Mouse (Mus musculus) intestine, embryonic 16.5 days (tissue): ENCODE measurements around the gene Mcm3ap. TPM values are rescaled to one million over a fixed set of nuclear protein-coding genes. Genes with fewer than 3 reads are reported as not detected.
A peak's percentile ranks its signal among the peaks of the same experiment; 100 is the strongest.

Experiments
- ATAC-seq: fragments of 200-750 bp; cut with Nextera tagmentation; 2 replicates; pipeline ENCODE4 v1.8.0; 2017; ENCODE audit warnings: moderate TSS enrichment, moderate library complexity
- H3K27ac ChIP-seq: fragments of 300-500 bp; sonication (generic); 2 replicates; pipeline ENCODE4 v1.5.1; 2014; ENCODE audit warnings: mild to moderate bottlenecking, low read length
- H3K27me3 ChIP-seq: fragments of 300-500 bp; sonication (generic); replicated peaks from 2 replicates; pipeline ENCODE4 v1.6.1; 2014; ENCODE audit warnings: low read length, control low read depth, mixed read lengths; ENCODE audit not compliant: control insufficient read depth, insufficient read depth
- H3K36me3 ChIP-seq: fragments of 300-500 bp; sonication (generic); 2 replicates; pipeline ENCODE4 v1.6.1; 2014; ENCODE audit warnings: low read length, control low read depth; ENCODE audit not compliant: control insufficient read depth, insufficient read depth
- H3K4me1 ChIP-seq: fragments of 300-500 bp; sonication (generic); 2 replicates; pipeline ENCODE4 v1.6.1; 2014; ENCODE audit warnings: low read length, control low read depth, mixed read lengths; ENCODE audit not compliant: control insufficient read depth, insufficient read depth
- H3K4me2 ChIP-seq: fragments of 300-500 bp; sonication (generic); 2 replicates; pipeline ENCODE4 v1.6.1; 2014; ENCODE audit warnings: low read depth, low read length, control low read depth
- H3K4me3 ChIP-seq: fragments of 300-500 bp; sonication (generic); 2 replicates; pipeline ENCODE4 v1.5.1; 2014; ENCODE audit warnings: mild to moderate bottlenecking, low read length
- H3K9ac ChIP-seq: fragments of 300-500 bp; sonication (generic); 2 replicates; pipeline ENCODE4 v1.6.1; 2014; ENCODE audit warnings: low read depth, low read length
- H3K9me3 ChIP-seq: fragments of 300-500 bp; sonication (generic); 2 replicates; pipeline ENCODE4 v1.6.1; 2016; ENCODE audit warnings: low read length, control low read depth; ENCODE audit not compliant: control insufficient read depth
- WGBS: fragments of 180-500 bp; shearing (Covaris S2); extraction: QIAGEN DNeasy Blood & Tissue Kit; methylation state at CpG from one replicate; pipeline ENCODE4 v1.1.7; 2014; 5-methylcytosine and 5-hydroxymethylcytosine counted together
- polyA plus RNA-seq: library from polyadenylated mRNA; unstranded; fragments of >200 nt; fragmentation: Nextera tagmentation; extraction: Ambion mirVana; gene quantifications from 2 replicates; pipeline ENCODE4 v1.2.1, GENCODE M21; 2015

The Mcm3ap gene
- polyA plus RNA-seq, 1 experiment from 2014 or later, result 34.1 TPM

DNA sequence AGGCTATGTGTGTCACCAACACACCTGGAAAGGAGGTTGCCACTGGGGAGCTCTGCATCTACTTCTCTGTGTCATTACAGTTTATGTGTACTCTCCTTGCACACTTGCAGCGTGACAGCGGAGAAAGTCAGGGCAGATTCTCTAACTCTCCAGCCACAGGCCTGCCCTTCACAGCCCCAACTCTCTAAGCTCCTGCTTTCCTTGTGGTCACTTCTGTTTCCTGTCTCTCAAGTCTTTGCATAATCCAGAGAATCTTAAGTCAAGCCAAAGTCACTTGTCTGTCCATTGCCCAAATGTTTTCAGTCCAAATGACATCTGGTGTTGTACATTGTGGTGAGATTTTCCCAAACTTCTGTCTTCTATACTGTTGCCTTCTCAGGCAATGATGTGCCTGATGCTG is 17.6 kb downstream of the Mcm3ap start:
- Histone ChIP-seq H3K4me2 (no peak overlapping the region), H3K27me3 (no peaks in the 10 kb centered on the region), H3K9ac (no peak overlapping the region), H3K4me3 (no peak overlapping the region), H3K9me3 (no peaks in the 10 kb centered on the region), H3K4me1 (no peaks in the 10 kb centered on the region), H3K36me3 (peaks cover 18% of the 10 kb centered on the region), H3K27ac (no peak overlapping the region)
- WGBS, result 91% methylated on average over 2 of the region's 2 CpGs
- ATAC-seq, result no peak

DNA sequence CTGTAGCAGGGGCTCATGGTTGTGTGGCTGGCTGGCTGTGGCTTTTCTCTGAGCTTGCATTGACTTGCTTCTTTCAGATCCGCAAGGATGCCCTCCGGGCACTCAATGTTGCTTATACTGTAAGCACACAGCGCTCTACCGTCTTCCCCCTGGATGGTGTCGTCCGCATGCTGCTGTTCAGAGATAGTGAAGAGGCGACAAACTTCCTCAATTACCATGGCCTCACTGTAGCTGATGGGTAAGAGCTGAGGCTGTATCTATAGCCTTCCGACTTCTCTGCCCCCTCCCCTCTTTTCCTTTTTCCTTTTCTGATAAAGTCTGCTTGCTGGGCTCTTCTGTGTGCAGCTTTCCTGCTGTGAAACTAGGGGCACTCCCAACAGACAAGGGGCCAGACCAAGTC is 19.5 kb downstream of the Mcm3ap start:
- H3K27ac ChIP-seq, result no peak overlapping the region
- H3K4me2 ChIP-seq, result no peak overlapping the region
- ATAC-seq, result no peak
- no peaks in the 10 kb centered on the region for H3K4me1 ChIP-seq
- H3K9ac ChIP-seq, result no peak overlapping the region
- no peaks in the 10 kb centered on the region for H3K27me3 ChIP-seq
- H3K36me3 ChIP-seq, result peaks cover 27% of the 10 kb centered on the region
- no peak overlapping the region for H3K4me3 ChIP-seq
- H3K9me3 ChIP-seq, result no peaks in the 10 kb centered on the region
- WGBS, result 87% methylated on average over 8 of the region's 8 CpGs

DNA sequence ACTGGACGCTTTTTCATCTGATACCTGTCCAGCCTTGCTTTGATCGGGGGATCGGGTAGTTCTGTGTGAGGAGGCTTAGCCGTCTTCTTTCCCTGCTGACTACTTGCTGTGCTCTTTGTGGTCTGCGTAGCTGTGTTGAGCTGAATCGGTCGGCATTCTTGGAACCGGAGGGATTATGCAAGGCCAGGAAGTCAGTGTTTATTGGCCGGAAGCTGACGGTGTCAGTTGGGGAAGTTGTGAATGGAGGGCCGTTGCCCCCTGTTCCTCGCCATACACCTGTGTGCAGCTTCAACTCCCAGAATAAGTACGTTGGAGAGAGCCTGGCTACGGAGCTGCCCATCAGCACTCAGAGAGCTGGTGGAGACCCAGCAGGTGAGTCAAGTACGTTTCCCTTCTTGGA is 20.5 kb downstream of the Mcm3ap start:
- Histone ChIP-seq H3K9me3 (no peaks in the 10 kb centered on the region), H3K9ac (no peak overlapping the region), H3K27me3 (no peaks in the 10 kb centered on the region), H3K4me2 (no peak overlapping the region), H3K27ac (no peak overlapping the region), H3K4me3 (no peak overlapping the region), H3K36me3 (peaks cover 27% of the 10 kb centered on the region), H3K4me1 (no peaks in the 10 kb centered on the region)
- 87% methylated on average over 15 of the region's 15 CpGs for WGBS
- ATAC-seq, result no peak

DNA sequence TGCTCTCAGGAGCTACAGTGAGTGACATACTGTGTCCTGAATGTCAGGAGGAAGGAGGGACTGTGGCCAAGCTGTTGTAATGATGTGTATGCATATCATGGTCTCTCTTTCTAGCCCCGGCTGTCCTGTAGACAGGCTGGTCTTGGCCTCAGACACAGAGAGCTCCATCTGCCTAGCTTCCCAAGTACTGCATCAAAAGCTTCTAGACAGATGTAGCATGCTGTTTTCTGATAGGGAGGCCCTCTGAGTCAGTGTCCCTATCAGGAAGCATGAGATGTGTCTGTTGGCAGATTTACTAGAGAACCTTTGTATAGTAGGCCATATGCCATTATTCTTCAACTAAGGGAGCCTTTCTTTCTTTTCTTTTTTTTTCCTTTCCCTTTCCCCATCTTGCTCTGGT is 24.8 kb downstream of the Mcm3ap start:
- no peaks in the 10 kb centered on the region for H3K9me3 ChIP-seq
- no peaks in the 10 kb centered on the region for H3K27me3 ChIP-seq
- ATAC-seq, result no peak
- H3K4me2 ChIP-seq, result no peak overlapping the region
- peaks cover 30% of the 10 kb centered on the region for H3K36me3 ChIP-seq
- H3K4me3 ChIP-seq, result no peak overlapping the region
- no peak overlapping the region for H3K9ac ChIP-seq
- WGBS, result 89% methylated on average over 1 of the region's 1 CpGs
- no peak overlapping the region for H3K27ac ChIP-seq
- no peaks in the 10 kb centered on the region for H3K4me1 ChIP-seq

DNA sequence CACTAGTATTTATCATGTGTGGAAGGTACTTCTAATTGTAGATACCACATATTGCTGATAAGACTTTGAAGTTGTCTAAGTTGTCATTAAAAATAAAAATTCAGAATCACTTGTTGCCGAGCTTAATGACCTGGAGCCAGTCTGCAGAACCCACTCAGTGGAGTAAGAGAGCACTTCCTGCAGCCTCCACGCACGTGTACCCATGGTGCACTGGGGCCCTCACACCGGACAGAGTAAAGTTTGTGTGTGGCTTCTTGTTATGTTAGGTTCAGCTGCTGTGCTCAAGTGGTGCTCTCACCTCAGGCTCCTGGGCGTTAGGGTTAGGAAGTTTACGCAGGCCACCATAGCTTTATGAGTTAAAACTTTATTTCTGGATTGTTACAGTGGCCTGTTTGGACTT is 26.8 kb downstream of the Mcm3ap start:
- H3K9ac ChIP-seq, result no peak overlapping the region
- H3K27me3 ChIP-seq, result no peaks in the 10 kb centered on the region
- H3K4me1 ChIP-seq, result no peaks in the 10 kb centered on the region
- no peaks in the 10 kb centered on the region for H3K9me3 ChIP-seq
- H3K36me3 ChIP-seq, result peaks cover 21% of the 10 kb centered on the region
- H3K4me3 ChIP-seq, result no peak overlapping the region
- no peak for ATAC-seq
- WGBS, result 92% methylated on average over 6 of the region's 6 CpGs
- no peak overlapping the region for H3K27ac ChIP-seq
- no peak overlapping the region for H3K4me2 ChIP-seq

DNA sequence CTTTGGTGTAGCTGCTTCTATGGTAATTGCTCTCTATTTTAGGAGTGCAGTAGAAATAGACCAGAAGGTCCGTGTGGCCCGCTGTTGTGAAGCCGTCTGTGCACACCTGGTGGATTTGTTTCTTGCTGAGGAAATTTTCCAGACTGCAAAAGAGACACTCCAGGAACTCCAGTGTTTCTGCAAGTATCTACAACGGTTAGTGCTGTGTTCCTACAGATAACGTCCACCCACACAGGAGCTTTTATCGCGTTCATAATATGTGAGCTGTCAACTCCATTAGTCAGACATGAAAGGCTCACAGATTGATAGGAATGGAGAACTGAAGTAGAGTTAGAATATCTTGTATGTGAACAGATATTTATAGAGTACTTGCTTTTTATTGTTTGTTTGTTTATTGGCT is 27.6 kb downstream of the Mcm3ap start:
- Histone ChIP-seq H3K36me3 (peaks cover 17% of the 10 kb centered on the region), H3K27me3 (no peaks in the 10 kb centered on the region), H3K9me3 (no peaks in the 10 kb centered on the region), H3K4me3 (no peak overlapping the region), H3K4me2 (no peak overlapping the region), H3K27ac (no peak overlapping the region), H3K9ac (no peak overlapping the region), H3K4me1 (no peaks in the 10 kb centered on the region)
- ATAC-seq, result no peak
- 95% methylated on average over 7 of the region's 7 CpGs for WGBS

DNA sequence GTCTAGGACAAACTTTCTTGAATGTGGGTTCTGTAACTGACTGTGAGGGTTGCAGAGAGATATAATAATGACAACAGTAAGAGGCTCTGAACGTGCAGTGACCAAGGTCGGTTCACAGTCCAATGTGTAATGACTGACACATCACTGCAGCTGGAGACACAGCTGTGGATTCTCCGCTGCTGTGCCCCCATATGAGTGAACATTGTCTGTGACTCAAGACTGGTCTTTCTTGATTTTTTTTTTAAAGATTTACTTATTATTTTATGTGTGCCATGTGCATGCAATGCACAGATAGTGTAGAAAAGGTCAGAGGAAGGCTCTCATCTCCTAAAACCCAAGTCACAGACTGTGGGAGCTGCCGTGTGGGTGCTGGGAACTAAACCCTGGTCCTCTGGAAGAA is 28.8 kb downstream of the Mcm3ap start:
- no peak overlapping the region for H3K4me2 ChIP-seq
- WGBS, result 89% methylated on average over 4 of the region's 4 CpGs
- H3K9ac ChIP-seq, result no peak overlapping the region
- H3K9me3 ChIP-seq, result no peaks in the 10 kb centered on the region
- H3K4me1 ChIP-seq, result no peaks in the 10 kb centered on the region
- H3K27me3 ChIP-seq, result no peaks in the 10 kb centered on the region
- no peak overlapping the region for H3K27ac ChIP-seq
- H3K4me3 ChIP-seq, result no peak overlapping the region
- no peak for ATAC-seq
- H3K36me3 ChIP-seq, result peaks cover 13% of the 10 kb centered on the region; the same call in 1 of the 2 replicates

DNA sequence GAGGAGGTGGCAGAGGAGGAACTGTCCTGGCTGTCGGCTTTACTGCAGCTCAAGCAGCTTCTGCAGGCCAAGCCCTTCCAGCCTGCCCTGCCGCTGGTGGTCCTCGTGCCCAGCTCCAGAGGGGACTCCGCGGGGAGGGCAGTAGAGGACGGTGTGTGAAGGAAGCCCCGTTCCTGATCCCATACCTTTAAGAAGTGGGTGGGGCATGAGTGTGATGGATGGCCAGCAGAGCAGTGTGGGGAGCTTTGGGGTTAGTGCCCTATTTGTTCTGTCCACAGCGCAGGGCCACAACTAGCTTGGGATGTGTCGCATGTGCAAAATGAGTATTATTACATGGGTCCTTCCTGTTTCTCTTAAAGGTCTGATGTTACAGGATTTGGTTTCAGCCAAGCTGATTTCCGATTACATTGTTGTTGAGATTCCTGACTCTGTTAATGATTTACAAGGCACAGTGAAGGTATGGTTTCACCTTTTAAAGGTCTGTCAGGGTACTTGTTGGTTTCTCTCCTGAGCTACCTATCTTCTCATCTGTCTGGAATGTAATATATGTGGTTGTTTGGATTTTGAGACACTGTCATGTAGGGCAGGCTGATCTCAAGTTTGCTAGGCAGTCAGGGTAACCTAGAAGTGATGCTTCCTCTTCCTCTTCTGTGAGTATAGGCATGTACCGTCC is 35.7 kb downstream of the Mcm3ap start:
- 54% methylated on average over 11 of the region's 11 CpGs for WGBS
- Histone ChIP-seq H3K9me3 (no peaks in the 10 kb centered on the region), H3K4me1 (no peaks in the 10 kb centered on the region), H3K27me3 (no peaks in the 10 kb centered on the region), H3K9ac (no peak overlapping the region), H3K36me3 (peaks cover 8% of the 10 kb centered on the region), H3K4me2 (no peak overlapping the region), H3K27ac (no peak overlapping the region), H3K4me3 (no peak overlapping the region)
- ATAC-seq, result peak; percentile 81

DNA sequence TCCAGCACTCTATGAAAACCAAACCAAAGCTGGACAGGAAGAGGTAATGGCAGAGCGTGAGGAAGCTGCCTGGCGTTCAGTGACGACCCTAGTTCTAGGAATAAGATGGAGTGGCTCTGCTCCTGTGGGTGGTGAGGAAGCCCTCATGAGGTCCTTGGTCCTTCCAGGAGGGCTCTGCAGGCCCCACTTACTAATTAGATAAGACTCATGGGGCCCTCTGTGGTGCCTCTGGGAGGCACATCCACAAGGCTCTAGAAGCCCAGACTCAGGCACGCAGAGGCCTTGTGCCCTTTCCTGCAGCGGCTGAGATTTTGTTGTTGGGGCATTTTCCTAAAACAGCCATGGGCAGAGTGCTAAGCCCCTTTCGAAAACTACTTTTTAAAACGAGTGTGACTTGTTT is 37.1 kb downstream of the Mcm3ap start:
- Histone ChIP-seq H3K36me3 (peaks cover 14% of the 10 kb centered on the region), H3K4me1 (no peaks in the 10 kb centered on the region), H3K9me3 (no peaks in the 10 kb centered on the region), H3K27ac (no peak overlapping the region), H3K4me2 (no peak overlapping the region), H3K4me3 (no peak overlapping the region), H3K27me3 (no peaks in the 10 kb centered on the region), H3K9ac (no peak overlapping the region)
- no peak for ATAC-seq
- WGBS, result 94% methylated on average over 7 of the region's 7 CpGs

DNA sequence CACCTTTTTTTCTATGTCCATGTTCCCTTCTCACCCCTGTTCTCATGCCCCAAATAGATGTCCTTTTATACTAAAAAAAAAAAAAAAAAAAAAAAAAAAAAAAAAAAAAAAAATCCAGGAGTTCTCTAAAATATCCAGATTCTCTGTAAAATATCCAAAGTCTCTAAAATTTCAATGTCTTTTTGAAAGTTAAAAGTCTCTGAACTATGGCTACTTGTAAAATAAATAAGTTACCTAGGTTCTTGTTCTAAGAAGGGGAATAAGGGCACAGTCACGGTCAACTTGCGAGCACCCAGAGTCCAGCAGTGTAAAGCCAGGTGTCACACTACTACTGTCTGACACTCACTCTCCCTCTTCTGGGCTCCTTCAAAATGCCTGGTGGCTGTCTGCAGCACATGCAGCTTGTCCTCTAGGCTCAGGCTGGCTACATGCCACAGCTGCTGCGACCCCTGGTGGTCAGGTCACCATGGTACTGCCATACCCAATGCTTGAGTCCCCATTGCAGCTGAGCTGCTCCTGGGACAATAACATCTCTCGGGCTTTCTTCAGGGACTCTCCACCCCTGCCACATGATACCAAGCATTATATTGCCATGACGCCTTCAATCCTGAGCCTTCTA is 44.3 kb downstream of the Mcm3ap start:
- H3K9me3 ChIP-seq, result no peaks in the 10 kb centered on the region
- H3K4me1 ChIP-seq, result no peaks in the 10 kb centered on the region
- H3K4me3 ChIP-seq, result no peak overlapping the region
- no peak overlapping the region for H3K27ac ChIP-seq
- H3K36me3 ChIP-seq, result peaks cover 14% of the 10 kb centered on the region
- ATAC-seq, result peak; percentile 82
- no peak overlapping the region for H3K9ac ChIP-seq
- H3K4me2 ChIP-seq, result no peak overlapping the region
- WGBS, result 51% methylated on average over 5 of the region's 5 CpGs
- no peaks in the 10 kb centered on the region for H3K27me3 ChIP-seq
